Mouse (Mus musculus): ENCODE measurements around the gene Fgfr3.

Fgfr3 gene

GRCm38 (mm10) chr5:33697947-33698512 lies 23.4 kb upstream of the Fgfr3 start:
- DNase-seq (ENCODE audit: low spot score): no peak

- no peak for DNase-seq (ENCODE audit: low spot score)
Measured at GRCm38 (mm10) chr5:33698669-33699068, 22.8 kb upstream of the Fgfr3 start.

GRCm38 (mm10) chr5:33700010-33700409 lies 21.5 kb upstream of the Fgfr3 start:
- DNase-seq (ENCODE audit: low spot score): no peak

- no peak for DNase-seq (ENCODE audit: low spot score)
Measured at GRCm38 (mm10) chr5:33701832-33702231, 19.6 kb upstream of the Fgfr3 start.

- DNase-seq (ENCODE audit: low spot score): no peak
Measured at GRCm38 (mm10) chr5:33703999-33704398, 17.5 kb upstream of the Fgfr3 start.

- DNase-seq (ENCODE audit: low spot score): no peak
Measured at GRCm38 (mm10) chr5:33704945-33705611, 16.4 kb upstream of the Fgfr3 start.

GRCm38 (mm10) chr5:33705612-33706349 lies 15.7 kb upstream of the Fgfr3 start:
- DNase-seq (ENCODE audit: low spot score): no peak

GRCm38 (mm10) chr5:33706350-33706629 lies 15.2 kb upstream of the Fgfr3 start:
- no peak for DNase-seq (ENCODE audit: low spot score)

- no peak for DNase-seq (ENCODE audit: low spot score)
Measured at GRCm38 (mm10) chr5:33707163-33707562, 14.3 kb upstream of the Fgfr3 start.

- DNase-seq (ENCODE audit: low spot score): no peak
Measured at GRCm38 (mm10) chr5:33709037-33709436, 12.4 kb upstream of the Fgfr3 start.

GRCm38 (mm10) chr5:33712550-33712949 lies 8.9 kb upstream of the Fgfr3 start:
- no peak for DNase-seq (ENCODE audit: low spot score)

- DNase-seq (ENCODE audit: low spot score): no peak
Measured at GRCm38 (mm10) chr5:33715182-33715581, 6.3 kb upstream of the Fgfr3 start.

GRCm38 (mm10) chr5:33716467-33716866 lies 5.0 kb upstream of the Fgfr3 start:
- no peak for DNase-seq (ENCODE audit: low spot score)

GRCm38 (mm10) chr5:33718460-33718859 lies 3.0 kb upstream of the Fgfr3 start:
- no peak for DNase-seq (ENCODE audit: low spot score)

- DNase-seq (ENCODE audit: low spot score): no peak
Measured at GRCm38 (mm10) chr5:33720852-33721490, 503 bp upstream of the Fgfr3 start.

- no peak for DNase-seq (ENCODE audit: low spot score)
Measured at GRCm38 (mm10) chr5:33722266-33723018, 968 bp downstream of the Fgfr3 start.

- DNase-seq (ENCODE audit: low spot score): no peak
Measured at GRCm38 (mm10) chr5:33723019-33723640, 1.7 kb downstream of the Fgfr3 start.

GRCm38 (mm10) chr5:33723641-33724465 lies 2.4 kb downstream of the Fgfr3 start:
- no peak for DNase-seq (ENCODE audit: low spot score)

- no peak for DNase-seq (ENCODE audit: low spot score)
Measured at GRCm38 (mm10) chr5:33726081-33726647, 4.7 kb downstream of the Fgfr3 start.

- DNase-seq (ENCODE audit: low spot score): no peak
Measured at GRCm38 (mm10) chr5:33726891-33727290, 5.4 kb downstream of the Fgfr3 start.

GRCm38 (mm10) chr5:33728841-33729240 lies 7.4 kb downstream of the Fgfr3 start:
- DNase-seq (ENCODE audit: low spot score): no peak

Data from layer of hippocampus, adult 9-10 months (tissue).